In the genomic region with DNA sequence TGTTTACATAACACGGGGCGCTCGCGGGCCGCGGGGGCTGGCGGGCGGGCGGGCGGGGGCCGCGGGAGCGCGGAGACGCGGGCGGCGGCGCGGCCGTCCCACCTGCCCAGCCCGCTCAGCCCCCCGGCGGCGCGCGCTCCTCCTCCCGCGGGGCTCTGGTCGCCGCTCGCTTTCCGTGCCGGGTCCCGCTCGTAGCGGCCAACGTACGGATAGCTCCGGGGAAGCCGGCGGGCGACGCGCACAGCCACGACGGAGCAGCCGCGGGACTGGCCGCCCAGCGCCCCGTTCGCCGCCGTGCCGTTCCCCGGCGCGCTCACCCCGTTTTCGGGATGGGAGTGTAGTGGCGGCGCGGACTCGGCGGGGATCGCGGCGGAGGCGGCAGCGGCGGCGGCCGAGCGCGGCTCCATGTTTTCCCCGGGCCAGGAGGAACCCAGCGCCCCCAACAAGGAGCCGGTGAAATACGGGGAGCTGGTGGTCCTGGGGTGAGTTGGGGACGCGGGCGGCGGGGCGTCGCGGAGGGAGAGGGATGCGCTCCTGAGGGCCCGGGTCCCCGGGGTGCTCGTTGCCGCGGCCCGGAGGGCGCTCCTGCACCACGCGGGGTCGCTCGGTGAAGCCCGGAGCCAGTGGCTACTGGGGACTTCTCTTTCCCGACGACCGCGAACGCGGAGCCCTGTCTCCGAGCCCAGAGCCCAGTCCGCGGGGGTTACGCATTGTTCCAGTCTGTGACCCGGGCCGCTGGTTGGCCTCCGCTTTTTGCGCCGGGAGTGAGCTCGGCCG, we compare ENCODE assay signal across 7 mouse cellular contexts. TPM values are rescaled to one million over a fixed set of nuclear protein-coding genes. Genes with fewer than 3 reads are reported as not detected.
A peak's percentile ranks its signal among the peaks of the same experiment; 100 is the strongest.
DNase-seq lines count a peak whose midpoint lies in the region; ATAC-seq and TF ChIP-seq lines count a peak whose summit lies in the region.

Gene Peli2 (plus strand): TSS at position 72 of the 777 bp plus-strand sequence.

- peak within 1 kb of the TSS; percentile 83 for H3K4me2 ChIP-seq in embryonic facial prominence, embryonic 11.5 days (ENCODE audit: low read depth, low read length)
- H3K4me2 ChIP-seq in intestine, embryonic 16.5 days (ENCODE audit: low read depth, low read length) = peak within 1 kb of the TSS; percentile 84

- WGBS in embryonic facial prominence, embryonic 11.5 days = under 1% methylated on average over 79 of the region's 117 CpGs
- WGBS in intestine, embryonic 16.5 days = 0% methylated on average over 104 of the region's 117 CpGs

- no peaks in the 10 kb centered on the region for H3K9me3 ChIP-seq in embryonic facial prominence, embryonic 11.5 days (replicated peaks; ENCODE audit: control insufficient read depth, low read length)
- no peaks in the 10 kb centered on the region for H3K9me3 ChIP-seq in intestine, embryonic 16.5 days (ENCODE audit: control insufficient read depth, low read length)

- peak within 1 kb of the TSS; percentile 87 for H3K9ac ChIP-seq in embryonic facial prominence, embryonic 11.5 days (replicated peaks; ENCODE audit: low read length)
- H3K9ac ChIP-seq in intestine, embryonic 16.5 days (ENCODE audit: low read depth, low read length) = peak within 1 kb of the TSS; percentile 75

- no peaks in the 10 kb centered on the region for H3K36me3 ChIP-seq in embryonic facial prominence, embryonic 11.5 days (replicated peaks; ENCODE audit: control insufficient read depth, insufficient read depth, low read depth, low read length)
- H3K36me3 ChIP-seq in intestine, embryonic 16.5 days (ENCODE audit: control insufficient read depth, insufficient read depth, low read length) = no peaks in the 10 kb centered on the region

- no peak for TF ChIP-seq CTCF in bone marrow macrophage, adult 2 months (IDR thresholded peaks at IDR 0.05; ENCODE audit: low read depth, low read length)

- peak within 1 kb of the TSS; percentile 95 for H3K4me3 ChIP-seq in bone marrow macrophage, adult 2 months (ENCODE audit: insufficient read depth, low read length)
- peak within 1 kb of the TSS; percentile 81 for H3K4me3 ChIP-seq in embryonic facial prominence, embryonic 11.5 days (ENCODE audit: low read depth, low read length)
- peak within 1 kb of the TSS; percentile 84 for H3K4me3 ChIP-seq in intestine, embryonic 16.5 days (ENCODE audit: low read length)

- peak within 1 kb of the TSS; percentile 45 for H3K27ac ChIP-seq in bone marrow macrophage, adult 2 months (ENCODE audit: insufficient read depth, low read depth, low read length)
- peak within 1 kb of the TSS; percentile 62 for H3K27ac ChIP-seq in embryonic facial prominence, embryonic 11.5 days (replicated peaks; ENCODE audit: low read depth, low read length)
- peak within 1 kb of the TSS; percentile 78 for H3K27ac ChIP-seq in intestine, embryonic 16.5 days (ENCODE audit: low read length)

- no peaks in the 10 kb centered on the region for H3K27me3 ChIP-seq in embryonic facial prominence, embryonic 11.5 days (ENCODE audit: control insufficient read depth, insufficient read depth, low read length)
- no peaks in the 10 kb centered on the region for H3K27me3 ChIP-seq in intestine, embryonic 16.5 days (replicated peaks; ENCODE audit: control insufficient read depth, insufficient read depth, low read length)

- no peak for TF ChIP-seq POLR2A in bone marrow macrophage, adult 2 months (IDR thresholded peaks at IDR 0.05; ENCODE audit: borderline replicate concordance, low read depth, low read length)

- DNase-seq in embryonic facial prominence, embryonic 11.5 days (ENCODE audit: low spot score) = peak; percentile 80
- DNase-seq in heart, adult 11 months = peak; percentile 98
- peak; percentile 72 to 75 for DNase-seq in left cerebral cortex, postnatal 36 days (ENCODE audit: low spot score in 2 of 2)
- peak; percentile 64 for DNase-seq in right cerebral cortex, postnatal 4 days

- ATAC-seq in embryonic facial prominence, embryonic 11.5 days (replicated peaks; ENCODE audit: insufficient number of reproducible peaks, low FRiP score, low TSS enrichment, low read depth) = peak; percentile 82
- peak; percentile 89 for ATAC-seq in intestine, embryonic 16.5 days
- ATAC-seq in megakaryocyte progenitor cell, adult 5-6 weeks (replicated peaks; ENCODE audit: poor library complexity) = peak; percentile 71

- intact Hi-C loops in left cerebral cortex, postnatal 36 days (cut with DNase I) = loop anchor here (5.0 kb wide), 2 partner anchors 236 to 369 kb away; no protein-coding TSS in a partner anchor

- peaks cover 22% of the 10 kb centered on the region for H3K4me1 ChIP-seq in bone marrow macrophage, adult 2 months (ENCODE audit: control insufficient read depth, insufficient read depth, low read length)
- H3K4me1 ChIP-seq in embryonic facial prominence, embryonic 11.5 days (ENCODE audit: control insufficient read depth, insufficient read depth, low read length) = peaks cover 2% of the 10 kb centered on the region; the same call in 1 of the 2 replicates
- H3K4me1 ChIP-seq in intestine, embryonic 16.5 days (ENCODE audit: control insufficient read depth, insufficient read depth, low read length) = peaks cover 9% of the 10 kb centered on the region; the same call in 1 of the 2 replicates

RNA-seq across cellular contexts. Expression of gene Peli2, which starts in this region (rescaled TPM):
- polyA plus RNA-seq in bone marrow macrophage, adult 2 months (2012; ENCODE audit: insufficient read depth, insufficient read length, missing spikeins) = 24.3 and 26.3 TPM in 2 replicates
- 7.0 and 7.7 TPM in 2 replicates for polyA plus RNA-seq in embryonic facial prominence, embryonic 11.5 days (2014; fragmentation: Nextera tagmentation; extraction: Ambion mirVana)
- polyA plus RNA-seq in intestine, embryonic 16.5 days (2015; fragmentation: Nextera tagmentation; extraction: Ambion mirVana) = 3.5 and 3.7 TPM in 2 replicates
- total RNA-seq in left cerebral cortex, postnatal 36 days (2021) = 10 to 100 TPM; 18.5 to 25.2 TPM
- 9.0 and 10.3 TPM in 2 replicates for total RNA-seq in megakaryocyte progenitor cell, adult 5-6 weeks (2015)
- total RNA-seq in megakaryocyte progenitor cell, adult 5-6 weeks (2017) = 4.7 and 6.6 TPM in 2 replicates

Comparison
In these comparisons a context has a peak if more than half of its experiments do, and no peak if none do; other contexts are left out.
1. Peak in every context shown above with its lines: DNase-seq, ATAC-seq, H3K4me3 ChIP-seq and H3K27ac ChIP-seq.